Mouse (Mus musculus) bone marrow macrophage, adult 2 months (primary cell): ENCODE measurements around the gene Man2a1. TPM values are rescaled to one million over a fixed set of nuclear protein-coding genes. Genes with fewer than 3 reads are reported as not detected.

Source experiments
- H3K27ac ChIP-seq: 2 replicates; pipeline ENCODE4 v1.5.1; 2012; ENCODE audit warnings: low read depth, low read length; ENCODE audit not compliant: insufficient read depth
- H3K4me1 ChIP-seq: 2 replicates; pipeline ENCODE4 v1.6.1; 2012; ENCODE audit warnings: low read length; ENCODE audit not compliant: control insufficient read depth, insufficient read depth
- H3K4me3 ChIP-seq: 2 replicates; pipeline ENCODE4 v1.5.1; 2012; ENCODE audit warnings: mild to moderate bottlenecking, low read length, moderate library complexity; ENCODE audit not compliant: insufficient read depth
- CTCF ChIP-seq: IDR thresholded peaks from 2 replicates; pipeline ENCODE4 v1.5.1; 2012; ENCODE audit warnings: low read depth, mild to moderate bottlenecking, low read length, moderate library complexity
- POLR2A ChIP-seq: IDR thresholded peaks from 2 replicates; pipeline ENCODE4 v1.6.1; 2012; ENCODE audit warnings: mild to moderate bottlenecking, low read depth, low read length, borderline replicate concordance
- polyA plus RNA-seq: library from polyadenylated mRNA; stranded (reverse); fragments of >200 nt; gene quantifications from 2 replicates; pipeline ENCODE4 v1.2.4, GENCODE M21; 2012; ENCODE audit not compliant: missing spikeins, insufficient read depth, insufficient read length

The Man2a1 gene
- polyA plus RNA-seq, 1 experiment: 42.3 TPM

DNA sequence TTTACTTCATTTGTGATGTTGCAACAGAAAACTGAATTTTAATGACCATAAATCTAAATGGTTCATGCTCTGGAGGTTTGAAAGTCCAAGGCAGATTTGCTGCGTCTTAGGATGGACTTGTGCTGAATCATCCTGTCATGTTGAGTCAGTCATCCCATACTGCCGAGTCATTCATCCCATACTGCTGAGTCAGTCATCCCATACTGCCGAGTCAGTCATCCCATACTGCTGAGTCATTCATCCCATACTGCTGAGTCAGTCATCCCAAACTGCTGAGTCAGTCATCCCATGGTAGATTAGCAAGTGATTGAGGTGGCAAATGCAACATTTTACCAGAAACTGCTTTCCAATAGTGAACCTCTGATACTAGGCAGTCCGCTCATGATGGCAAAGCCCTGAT, 83.6 kb downstream of the Man2a1 start:
- TF ChIP-seq CTCF (no peak), POLR2A (no peak)
- no peak overlapping the region for H3K27ac ChIP-seq
- no peak overlapping the region for H3K4me3 ChIP-seq
- H3K4me1 ChIP-seq: no peaks in the 10 kb centered on the region

DNA sequence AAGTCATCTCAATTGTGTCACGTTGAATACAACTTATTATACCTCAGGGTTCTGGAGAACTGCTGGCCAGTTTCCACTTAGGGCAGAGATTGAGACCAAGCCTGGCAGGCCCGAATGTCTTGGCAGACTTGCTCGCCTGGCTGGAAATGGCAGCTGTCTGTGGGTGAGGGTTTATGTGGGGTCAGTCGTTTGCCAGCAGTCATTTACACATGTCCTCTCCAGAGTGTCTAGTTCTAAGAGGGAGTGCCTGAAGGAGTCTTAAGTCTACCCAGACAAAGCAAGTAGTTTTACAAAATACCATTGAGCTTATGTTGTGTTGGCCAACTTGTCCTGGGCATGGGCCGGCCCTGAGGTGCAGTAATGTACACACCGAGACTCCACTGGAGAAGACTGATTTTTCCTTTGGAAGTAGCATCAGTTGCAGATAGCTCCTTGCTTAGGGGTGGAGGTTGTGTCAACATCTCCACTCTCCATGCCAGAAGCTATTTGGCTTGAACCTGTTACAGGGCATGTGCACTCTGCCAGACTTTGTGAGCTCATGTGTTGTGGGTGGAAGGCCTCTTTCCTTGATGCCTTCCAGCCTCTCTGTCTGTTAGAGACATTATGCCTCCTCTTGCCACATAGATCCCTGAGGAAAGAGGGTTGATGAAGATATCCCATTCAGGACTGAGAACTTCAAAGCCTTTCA, 84.8 kb downstream of the Man2a1 start:
- TF ChIP-seq CTCF (no peak), POLR2A (no peak)

DNA sequence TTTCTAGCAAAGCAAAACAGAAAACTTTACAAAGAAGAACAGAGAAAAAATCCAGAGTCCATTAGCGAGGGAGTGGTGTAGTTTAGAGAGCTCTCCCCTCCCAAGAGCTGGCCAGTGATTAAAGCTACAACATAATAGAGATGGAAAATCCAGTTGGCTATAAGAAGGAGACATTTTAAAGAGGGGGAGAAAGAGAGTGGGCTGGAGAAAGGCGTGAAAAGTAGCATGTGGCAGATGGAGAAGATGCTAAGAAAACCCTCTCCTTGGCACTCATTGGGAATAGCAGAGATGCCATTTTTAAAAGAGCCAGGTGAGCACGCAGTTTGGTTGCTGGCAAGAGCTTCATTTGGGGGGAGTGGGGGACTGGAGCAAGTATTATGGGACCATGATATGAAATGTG, 89.1 kb downstream of the Man2a1 start:
- Histone ChIP-seq H3K27ac (no peak overlapping the region), H3K4me3 (no peak overlapping the region), H3K4me1 (no peaks in the 10 kb centered on the region)
- TF ChIP-seq POLR2A (no peak), CTCF (no peak)

More for the DNA sequence above, 84.8 kb downstream of the Man2a1 start:
- no peak overlapping the region for H3K4me3 ChIP-seq
- no peak overlapping the region for H3K27ac ChIP-seq
- H3K4me1 ChIP-seq: no peaks in the 10 kb centered on the region

- TF ChIP-seq POLR2A: no peak
- TF ChIP-seq CTCF: no peak
- Histone ChIP-seq H3K27ac (no peak overlapping the region), H3K4me1 (no peaks in the 10 kb centered on the region), H3K4me3 (no peak overlapping the region)
These were observed 96.8 kb downstream of the Man2a1 start for GRCm38 (mm10) chr17:64697277-64697831.

DNA sequence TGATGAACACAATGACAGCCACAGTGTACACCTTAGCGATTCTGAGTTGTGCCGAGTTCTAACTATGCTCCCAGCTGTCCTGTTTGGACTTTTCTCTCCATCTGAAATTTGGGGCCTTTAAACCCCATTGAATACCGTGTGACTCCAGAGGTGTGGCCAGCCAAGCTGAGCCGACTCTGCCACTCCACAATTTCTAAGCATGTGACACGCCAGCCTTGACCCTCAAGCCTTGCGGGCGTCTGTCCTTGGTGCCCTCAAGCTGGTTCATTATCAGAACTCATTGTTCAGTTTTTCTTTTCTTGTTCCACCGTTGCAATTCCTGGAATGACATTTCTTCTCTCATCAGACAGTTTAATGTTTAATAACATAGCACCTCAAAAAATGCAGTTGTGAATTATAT, 98.0 kb downstream of the Man2a1 start:
- H3K27ac ChIP-seq: no peak overlapping the region
- no peak overlapping the region for H3K4me3 ChIP-seq
- TF ChIP-seq CTCF: no peak
- TF ChIP-seq POLR2A: no peak
- no peaks in the 10 kb centered on the region for H3K4me1 ChIP-seq

- no peaks in the 10 kb centered on the region for H3K4me1 ChIP-seq
- no peak overlapping the region for H3K4me3 ChIP-seq
- TF ChIP-seq CTCF (no peak), POLR2A (no peak)
These were observed 103.2 kb downstream of the Man2a1 start for GRCm38 (mm10) chr17:64703649-64704230.

GRCm38 (mm10) chr17:64707529-64707928, 107.0 kb downstream of the Man2a1 start:
- Histone ChIP-seq H3K27ac (no peak overlapping the region), H3K4me1 (no peaks in the 10 kb centered on the region), H3K4me3 (no peak overlapping the region)
- TF ChIP-seq CTCF (no peak), POLR2A (no peak)

More at GRCm38 (mm10) chr17:64703649-64704230, 103.2 kb downstream of the Man2a1 start:
- H3K27ac ChIP-seq: no peak overlapping the region

- TF ChIP-seq POLR2A (no peak), CTCF (no peak)
- Histone ChIP-seq H3K27ac (no peak overlapping the region), H3K4me1 (peaks cover 12% of the 10 kb centered on the region), H3K4me3 (no peak overlapping the region)
These were observed 115.8 kb downstream of the Man2a1 start for GRCm38 (mm10) chr17:64716318-64716717.

DNA sequence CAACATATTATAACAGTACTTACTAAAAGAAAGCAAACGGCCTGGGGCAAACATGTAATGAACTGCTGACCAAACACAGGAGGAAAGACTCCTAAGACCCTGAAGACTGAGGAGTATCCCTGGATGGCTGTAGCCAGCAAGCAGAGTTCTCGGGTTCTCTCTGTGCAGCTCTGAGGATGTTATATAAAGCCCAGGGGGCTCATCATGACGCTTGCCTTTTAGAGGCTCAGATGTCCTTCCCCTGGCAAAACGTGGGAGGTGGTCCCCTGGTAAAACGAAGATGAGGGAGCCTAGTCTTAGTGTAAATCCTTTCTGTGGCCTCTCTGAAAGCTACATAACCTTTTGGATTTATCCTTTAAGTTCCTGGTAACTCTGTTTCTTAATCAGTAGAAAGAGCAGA, 119.2 kb downstream of the Man2a1 start:
- H3K27ac ChIP-seq: no peak overlapping the region
- peaks cover 15% of the 10 kb centered on the region for H3K4me1 ChIP-seq
- TF ChIP-seq POLR2A (no peak), CTCF (no peak)
- no peak overlapping the region for H3K4me3 ChIP-seq

- H3K27ac ChIP-seq: no peak overlapping the region
- H3K4me1 ChIP-seq: peaks cover 11% of the 10 kb centered on the region
- no peak overlapping the region for H3K4me3 ChIP-seq
- TF ChIP-seq CTCF (no peak), POLR2A (no peak)
These were observed 120.6 kb downstream of the Man2a1 start for GRCm38 (mm10) chr17:64721112-64721511.

DNA sequence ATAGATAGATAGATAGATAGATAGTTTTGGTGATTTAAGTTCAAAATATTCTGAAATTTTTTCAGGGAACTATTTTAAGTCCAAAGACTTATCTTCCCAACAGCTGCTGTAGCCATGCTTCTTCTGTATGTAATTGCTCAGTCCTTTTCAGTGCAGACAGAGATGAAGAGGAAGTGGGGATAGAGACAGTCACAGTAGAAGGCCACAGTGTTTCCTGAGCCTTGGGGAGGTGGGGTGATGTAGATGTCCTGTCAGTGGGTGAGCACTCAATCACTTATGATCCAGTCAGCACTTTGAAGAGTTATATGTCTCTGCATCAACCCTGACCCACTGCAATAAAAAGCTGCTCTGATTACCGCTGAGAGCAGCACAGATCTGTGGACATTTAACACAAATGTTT, 122.6 kb downstream of the Man2a1 start:
- Histone ChIP-seq H3K27ac (no peak overlapping the region), H3K4me3 (no peak overlapping the region), H3K4me1 (peaks cover 11% of the 10 kb centered on the region)
- TF ChIP-seq POLR2A: no peak
- TF ChIP-seq CTCF: no peak
